Mouse (Mus musculus): ENCODE results near the gene Ern1. TPM values are rescaled to one million over a fixed set of nuclear protein-coding genes. Genes with fewer than 3 reads are reported as not detected.
"Not testable (repeated sequence)": the region's sequence is repeated elsewhere in the genome, so short reads cannot be mapped to it uniquely, and the experiment has no call there.

The Ern1 gene
- total RNA-seq, 2 experiments from 2014 or later = 7.0 to 7.2 TPM

DNA sequence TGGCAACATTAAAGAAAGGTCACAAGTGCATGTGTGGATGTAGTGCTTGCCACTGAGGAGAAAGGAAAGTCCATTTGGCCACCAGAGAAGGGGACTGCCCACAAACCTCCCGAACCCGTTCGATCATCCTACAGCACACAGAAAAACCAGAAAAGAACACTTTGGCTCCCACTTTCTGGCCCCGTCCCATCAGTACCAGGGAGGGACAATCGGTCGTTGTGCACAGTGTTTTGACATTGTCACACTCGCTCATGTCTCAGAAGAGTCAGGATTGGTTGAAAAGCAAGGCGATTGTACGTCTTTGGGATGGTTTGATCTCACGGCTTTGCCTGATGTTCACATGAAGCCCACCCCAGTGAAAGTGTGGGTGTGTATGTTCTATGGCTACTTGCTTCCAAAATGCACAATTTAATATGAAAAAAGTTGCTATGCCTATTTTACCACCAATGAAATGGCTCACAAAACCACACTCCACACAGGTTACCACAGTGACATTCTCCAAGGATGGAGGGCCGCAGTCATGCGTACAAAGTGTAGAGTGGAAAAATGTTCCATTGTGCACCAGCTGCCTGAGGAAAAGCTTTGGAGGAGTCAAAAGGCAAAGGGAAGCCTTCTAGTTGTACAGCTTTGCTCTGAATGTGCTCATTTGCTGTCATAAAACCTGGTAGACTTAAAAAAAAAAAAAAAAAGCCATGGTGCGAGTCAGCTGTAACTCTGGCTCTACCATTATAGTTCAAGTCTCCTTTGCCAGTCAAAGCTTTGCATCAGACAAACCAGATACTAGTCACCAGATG is 15.2 kb upstream of the Ern1 start:
- DNase-seq = no peak

DNA sequence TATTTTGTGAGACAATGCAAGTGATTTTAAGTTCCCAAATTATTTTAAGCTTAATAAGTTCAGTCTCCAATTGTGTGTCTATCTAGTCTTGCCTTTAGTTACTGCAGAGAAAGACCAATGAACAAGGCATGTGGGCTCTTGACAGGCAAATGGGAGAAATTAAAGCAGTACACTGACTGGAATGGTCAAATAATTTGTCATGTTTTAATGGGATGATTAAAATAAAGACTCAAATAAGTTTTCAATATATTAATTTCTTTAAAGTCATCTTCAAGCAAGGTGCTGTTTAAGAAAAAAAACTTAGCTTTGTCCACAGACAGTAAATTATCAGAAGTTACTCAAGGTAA is 14.5 kb upstream of the Ern1 start:
- no peak for DNase-seq

DNA sequence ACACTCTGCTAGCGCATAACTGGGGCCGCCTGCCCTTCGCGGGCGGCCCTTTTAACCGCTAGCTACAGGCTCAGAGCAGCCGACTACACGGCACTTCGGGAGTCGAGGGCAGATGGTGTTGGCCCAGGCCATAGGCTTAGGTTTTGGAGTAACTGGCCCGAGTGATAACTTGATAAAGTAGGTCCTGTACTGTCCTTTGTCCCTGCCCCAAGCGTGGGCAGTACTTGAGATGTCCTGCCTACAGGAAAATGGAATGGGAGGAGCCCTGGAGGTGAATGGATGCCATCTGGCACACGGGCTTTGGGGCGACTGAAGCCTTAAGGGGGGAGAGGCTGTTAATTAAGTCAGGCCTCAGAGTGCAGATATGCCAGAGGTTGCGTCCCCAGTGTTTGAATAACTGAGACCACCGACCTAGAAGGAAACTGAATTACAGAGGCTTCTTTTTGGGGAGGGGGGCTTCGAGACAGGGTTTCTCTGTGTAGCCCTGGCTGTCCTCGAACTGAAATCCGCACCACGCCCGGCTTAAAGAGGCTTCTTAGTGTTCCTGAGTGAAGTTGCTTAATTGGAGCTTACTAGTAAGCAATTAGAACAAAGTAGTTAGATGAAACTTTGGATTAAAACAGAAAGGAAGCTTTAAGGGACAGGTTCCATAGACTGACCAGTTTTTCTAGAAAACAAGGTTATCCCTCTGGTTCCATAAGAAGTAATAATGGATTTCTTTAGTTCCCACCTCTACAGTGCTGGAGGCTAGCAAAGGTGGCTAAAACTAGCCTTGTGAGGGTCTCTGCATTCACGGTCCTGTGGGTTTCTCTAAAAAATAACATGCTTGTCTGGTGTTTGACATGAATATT is 13.9 kb upstream of the Ern1 start:
- peak; percentile 61 for DNase-seq

DNA sequence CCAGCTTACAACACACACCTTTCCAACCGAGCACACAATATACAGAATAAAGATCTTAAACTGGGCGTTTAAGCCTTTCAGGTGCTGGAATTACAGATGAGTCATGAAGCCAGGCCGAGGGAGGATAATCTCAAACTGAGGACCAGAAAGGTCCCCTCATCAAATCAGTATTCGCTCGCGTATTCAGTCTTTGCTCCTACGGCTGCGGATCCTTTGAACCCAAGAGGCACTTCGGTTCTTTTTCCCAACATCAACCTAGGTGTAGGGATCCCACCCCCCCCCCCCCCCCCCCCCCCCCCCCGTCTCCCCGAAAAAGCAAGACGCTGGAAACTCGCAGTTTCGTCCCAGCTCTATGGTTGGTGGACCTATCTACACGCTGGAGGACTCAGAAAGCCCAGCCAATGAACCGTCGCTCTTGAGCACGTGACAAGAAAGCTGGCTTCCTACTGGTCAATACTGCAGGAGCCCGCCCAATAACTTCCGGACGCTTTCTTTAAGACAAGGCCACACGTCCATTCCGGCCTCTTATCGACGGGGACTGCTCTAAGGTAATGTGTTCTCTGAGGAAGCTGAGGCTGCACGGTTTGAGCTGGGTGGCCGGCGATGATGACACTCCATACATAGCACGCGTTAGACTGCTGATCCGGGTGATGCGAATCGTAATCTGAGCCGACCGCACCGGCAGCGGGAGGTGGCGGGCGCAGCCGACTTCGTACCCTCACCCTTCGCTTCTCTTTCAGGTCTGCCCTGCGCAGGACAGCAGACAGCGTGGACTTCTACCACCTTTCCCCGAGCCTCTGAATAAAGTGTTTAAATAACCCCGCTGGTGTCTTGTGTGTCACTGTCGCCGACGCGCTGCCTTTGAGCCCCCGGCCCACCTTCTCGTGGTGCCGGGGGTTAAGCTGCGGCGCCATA is 13.0 kb upstream of the Ern1 start:
- DNase-seq = peak; percentile 94

DNA sequence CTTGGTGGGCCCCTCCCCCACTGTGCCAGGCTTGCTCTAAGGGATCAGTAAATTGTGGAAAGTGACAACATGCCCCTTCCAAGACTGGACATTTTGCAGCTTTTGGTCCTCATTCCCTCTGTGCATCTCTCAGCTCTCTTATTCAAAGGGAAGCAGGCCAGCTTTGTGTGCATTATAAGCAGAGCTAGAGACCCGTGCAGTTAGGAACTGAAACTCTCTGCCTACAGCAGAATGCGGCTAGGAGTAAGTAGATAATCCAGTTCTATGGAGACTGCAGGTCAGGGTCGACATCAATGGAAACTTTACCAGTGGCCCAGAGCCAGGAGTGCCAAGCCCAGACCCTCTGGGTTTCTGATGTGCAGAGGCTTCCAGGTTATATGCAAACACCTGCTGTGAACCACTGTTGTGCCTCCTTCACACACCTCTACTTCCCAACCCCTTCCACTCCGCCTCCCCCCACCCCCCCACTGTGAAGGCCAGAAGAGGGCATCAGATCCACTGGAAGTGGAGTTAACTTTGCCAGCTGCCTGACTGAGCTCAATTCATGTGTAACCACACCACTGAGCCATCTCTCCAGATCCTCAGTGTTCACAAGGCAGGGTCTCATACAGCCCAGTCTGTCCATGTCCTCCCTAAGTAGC is 11.2 kb upstream of the Ern1 start:
- no peak for DNase-seq

DNA sequence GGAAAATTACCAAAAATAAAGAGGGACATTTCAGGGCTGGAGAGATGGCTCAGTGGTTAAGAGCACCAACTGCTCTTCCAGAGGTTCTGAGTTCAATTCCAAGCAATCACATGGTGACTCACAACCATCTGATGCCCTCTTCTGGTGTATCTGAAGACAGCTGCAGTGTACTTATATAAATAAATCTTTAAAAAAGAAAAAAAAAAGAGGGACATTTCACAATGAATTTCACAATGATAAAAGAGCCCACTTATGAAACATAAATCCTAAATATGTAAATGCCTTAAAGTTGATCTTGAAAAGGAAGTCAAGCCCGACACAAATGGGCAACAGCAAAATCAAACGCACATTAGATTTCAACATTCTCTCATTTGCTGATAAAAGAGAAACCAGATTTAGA is 10.3 kb upstream of the Ern1 start:
- no peak for DNase-seq

- not testable (repeated sequence) for DNase-seq
Measured at GRCm38 (mm10) chr11:106497009-106497408, 9.4 kb upstream of the Ern1 start.

DNA sequence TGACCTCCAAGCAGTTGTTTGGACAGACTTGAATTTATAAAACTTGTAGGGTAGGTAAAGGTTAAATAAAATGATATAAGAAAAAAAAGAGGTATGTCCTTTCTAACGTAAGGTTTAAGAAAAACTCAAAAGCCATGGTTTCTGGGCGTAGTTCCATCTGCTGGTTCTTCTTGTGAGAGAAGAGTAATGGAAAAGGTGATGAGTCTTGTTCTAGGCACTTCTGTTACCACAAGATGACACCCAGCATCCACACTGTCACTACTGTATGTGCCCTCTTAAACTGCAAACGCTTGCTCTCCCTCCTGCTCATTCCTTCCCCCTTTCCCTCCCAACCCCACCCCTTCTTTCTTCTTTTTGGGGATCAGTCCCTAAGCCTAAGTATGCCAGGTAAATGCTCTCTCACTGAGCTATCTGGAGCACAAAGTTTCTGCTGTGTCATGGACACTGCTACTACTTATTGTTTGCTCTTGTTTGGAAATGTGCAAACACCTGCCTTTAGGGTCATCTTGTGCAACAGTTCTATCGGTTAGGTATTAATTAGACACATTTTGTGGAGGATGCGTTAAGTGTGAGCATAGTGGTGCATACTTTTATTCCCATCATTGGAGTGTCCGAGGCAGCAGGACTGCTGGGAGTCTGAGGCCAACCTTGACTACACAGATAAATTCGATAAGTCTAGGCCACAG is 5.5 kb upstream of the Ern1 start:
- DNase-seq = no peak

DNA sequence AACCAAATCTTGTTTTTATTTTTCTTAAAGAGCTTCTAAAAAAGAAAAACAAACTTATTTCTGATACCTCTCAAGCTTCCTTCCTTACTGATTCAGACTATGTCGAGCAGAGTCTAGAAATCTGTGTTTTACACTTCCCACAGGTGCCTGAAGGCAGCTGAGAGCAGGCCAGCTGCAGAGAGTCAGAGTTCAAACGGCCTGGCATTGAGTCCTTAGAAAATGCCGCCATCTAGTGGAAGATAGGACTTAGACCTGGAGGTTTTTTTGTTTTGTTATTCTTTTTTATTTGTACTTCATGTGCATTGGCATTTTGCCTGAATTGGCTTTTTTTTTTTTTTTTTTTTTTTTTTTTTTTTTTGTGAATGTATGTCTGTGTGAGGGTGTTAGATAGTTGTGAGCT is 3.7 kb upstream of the Ern1 start:
- DNase-seq = peak; percentile 26

GRCm38 (mm10) chr11:106490600-106490999 is 2.9 kb upstream of the Ern1 start:
- not testable (repeated sequence) for DNase-seq

- DNase-seq = no peak
Measured at GRCm38 (mm10) chr11:106490057-106490456, 2.4 kb upstream of the Ern1 start.

- no peak for DNase-seq
Measured at GRCm38 (mm10) chr11:106489036-106489693, 1.5 kb upstream of the Ern1 start.

- DNase-seq = no peak
Measured at GRCm38 (mm10) chr11:106488126-106488561, 492 bp upstream of the Ern1 start.

DNA sequence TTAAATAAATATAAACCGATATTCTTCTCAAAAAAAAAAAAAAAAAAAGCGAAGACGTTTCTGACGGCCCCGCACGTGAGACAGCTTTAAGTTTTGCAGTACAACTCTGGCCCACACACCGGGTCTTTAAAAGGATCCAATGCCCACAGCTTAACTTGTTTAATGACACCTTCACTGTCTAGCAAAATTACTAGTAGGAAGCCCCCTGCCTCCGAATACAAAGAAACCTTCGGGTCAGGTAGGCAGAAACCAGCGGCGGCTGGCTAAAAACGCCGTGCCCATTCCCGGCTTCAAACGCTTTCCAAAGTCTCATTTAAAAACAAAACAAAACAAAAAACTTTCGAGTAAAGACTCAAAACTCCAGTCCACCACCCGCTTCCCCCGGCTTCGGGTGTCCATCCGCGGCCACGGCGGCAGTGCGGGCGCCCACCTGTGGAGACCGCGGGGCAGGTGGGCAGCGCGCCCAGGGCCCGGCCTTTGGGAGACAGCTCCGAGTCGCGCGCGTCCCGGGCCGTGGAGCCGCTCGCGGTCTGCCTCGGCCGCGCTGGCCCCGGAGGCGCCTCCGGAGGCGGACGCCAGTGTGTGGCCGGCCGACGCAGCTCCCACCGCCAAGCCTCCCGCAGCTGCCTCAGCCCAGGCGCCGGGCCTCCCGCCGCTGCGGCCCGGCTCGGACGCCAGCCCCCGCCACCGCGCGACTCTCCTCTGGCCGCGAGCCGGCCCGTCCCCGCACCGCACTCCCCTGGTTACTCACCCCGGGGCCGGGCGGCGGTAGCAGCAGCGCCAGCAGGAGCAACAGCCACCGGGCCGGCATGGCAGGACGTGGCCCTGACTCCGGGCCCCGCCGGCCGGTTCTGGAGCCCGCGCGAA is 553 bp downstream of the Ern1 start:
- DNase-seq = peak; percentile 64

DNA sequence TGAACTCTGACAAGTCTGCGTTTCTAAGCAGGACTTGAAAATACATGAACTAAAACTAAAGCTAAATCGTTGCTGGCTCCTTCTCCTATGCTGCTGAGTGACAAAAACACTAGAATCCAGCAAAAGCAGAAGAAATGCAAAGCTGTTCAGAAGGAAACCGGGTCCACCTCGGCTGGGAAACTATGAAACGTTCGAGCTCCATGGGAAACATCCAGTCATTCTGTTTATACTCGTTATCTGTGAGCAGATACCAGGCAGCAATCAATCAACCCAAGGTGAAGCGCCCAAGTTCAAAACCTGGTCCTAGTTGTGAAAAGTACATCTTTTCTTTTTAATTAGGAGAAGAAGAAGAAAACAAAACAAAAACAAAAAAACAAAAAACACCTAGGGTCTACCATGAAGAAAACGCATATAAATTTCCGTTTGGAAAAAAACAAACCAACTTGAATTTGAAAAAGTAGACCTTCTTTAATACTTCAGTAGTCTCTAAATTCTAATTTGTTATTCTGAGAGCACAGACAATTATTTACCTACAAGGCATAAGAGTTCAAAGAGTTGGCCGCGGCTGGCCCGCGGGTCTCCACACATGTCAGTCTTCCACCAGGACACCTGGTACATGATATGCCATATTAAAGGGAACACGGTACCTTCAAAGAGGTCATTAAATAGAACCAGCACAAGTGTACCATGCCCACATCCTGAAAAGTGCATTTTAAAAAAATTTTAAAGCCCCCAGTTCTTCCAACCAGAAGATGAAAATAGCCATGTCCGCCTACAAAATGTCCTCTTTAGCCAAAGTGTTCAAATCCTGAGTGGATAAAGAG is 1.4 kb downstream of the Ern1 start:
- no peak for DNase-seq

DNA sequence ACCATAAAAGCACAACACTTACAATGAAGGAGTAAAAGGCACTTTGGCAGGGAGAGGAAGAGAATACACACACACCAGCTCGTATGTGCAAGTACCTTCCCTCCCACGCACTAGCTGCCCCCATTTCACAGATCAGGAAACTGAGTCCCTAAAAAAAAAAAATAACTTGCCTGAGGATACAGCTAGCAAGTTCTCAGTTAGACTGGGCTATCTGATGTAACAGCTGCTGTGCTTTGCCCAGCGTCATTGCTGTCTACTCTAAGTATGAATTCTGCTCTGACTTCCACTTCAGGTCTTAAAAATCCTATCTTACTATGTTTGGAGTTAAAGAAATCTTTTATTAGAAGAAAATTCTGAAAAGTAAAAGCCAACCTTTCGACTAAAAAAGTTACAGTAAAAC is 2.0 kb downstream of the Ern1 start:
- no peak for DNase-seq

DNA sequence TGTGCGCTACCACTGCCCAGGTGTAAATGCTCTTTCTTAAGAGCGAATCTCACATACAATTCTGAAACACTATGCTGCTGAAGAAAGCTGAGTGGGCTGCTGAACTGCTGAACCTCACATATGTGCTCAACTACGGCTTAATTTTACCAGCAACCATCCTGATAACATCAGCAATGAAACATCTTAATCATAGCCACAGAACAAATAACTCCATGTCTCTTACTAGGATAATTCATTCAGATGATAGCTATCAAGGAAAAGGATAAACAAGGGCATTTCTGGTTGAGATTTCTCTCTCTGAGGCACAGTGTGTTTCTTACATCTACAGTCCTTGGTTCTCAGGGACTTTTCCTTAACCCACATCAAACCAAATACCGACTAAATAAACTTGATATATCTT is 2.8 kb downstream of the Ern1 start:
- DNase-seq = no peak

DNA sequence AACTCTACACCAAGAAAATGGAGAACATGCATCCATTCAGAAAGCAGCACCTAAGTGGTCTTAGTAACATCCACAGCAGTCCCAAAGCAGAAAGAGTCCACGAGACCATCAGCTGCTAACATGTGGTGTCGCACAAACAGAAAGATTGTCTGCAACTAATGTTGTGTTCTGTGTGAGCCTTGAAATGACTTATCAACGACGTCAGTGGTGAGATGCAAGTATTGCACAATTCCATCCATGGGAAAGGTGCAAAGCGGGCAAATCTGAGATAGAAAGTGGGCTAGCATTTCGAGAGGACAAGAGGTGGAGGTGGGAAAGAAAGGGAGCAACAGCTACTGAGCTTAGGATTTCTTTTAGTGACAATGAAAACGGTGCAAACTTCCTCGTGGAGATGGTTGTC is 4.8 kb downstream of the Ern1 start:
- no peak for DNase-seq

- DNase-seq = no peak
Measured at GRCm38 (mm10) chr11:106481651-106482050, 6.0 kb downstream of the Ern1 start.
